Mouse (Mus musculus) midbrain, embryonic 12.5 days (tissue): ENCODE measurements around the gene Tmc6. TPM values are rescaled to one million over a fixed set of nuclear protein-coding genes. Genes with fewer than 3 reads are reported as not detected.

Experiments
- ATAC-seq: fragments of 200-750 bp; cut with Nextera tagmentation; 2 replicates; pipeline ENCODE4 v1.8.0; 2017; ENCODE audit warnings: low read depth, moderate TSS enrichment, moderate library complexity; ENCODE audit not compliant: low FRiP score
- H3K27ac ChIP-seq: fragments of 300-500 bp; sonication (generic); replicated peaks from 2 replicates; pipeline ENCODE4 v1.5.1; 2016; ENCODE audit warnings: mild to moderate bottlenecking
- H3K27me3 ChIP-seq: fragments of 300-500 bp; sonication (generic); 2 replicates; pipeline ENCODE4 v1.6.1; 2016; ENCODE audit warnings: mild to moderate bottlenecking
- H3K36me3 ChIP-seq: fragments of 300-500 bp; sonication (generic); 2 replicates; pipeline ENCODE4 v1.6.1; 2016
- H3K4me1 ChIP-seq: fragments of 300-500 bp; sonication (generic); 2 replicates; pipeline ENCODE4 v1.6.1; 2016
- H3K4me2 ChIP-seq: fragments of 300-500 bp; sonication (generic); replicated peaks from 2 replicates; pipeline ENCODE4 v1.6.1; 2016; ENCODE audit warnings: mild to moderate bottlenecking, moderate library complexity
- H3K4me3 ChIP-seq: fragments of 300-500 bp; sonication (generic); 2 replicates; pipeline ENCODE4 v1.5.1; 2016; ENCODE audit warnings: mild to moderate bottlenecking
- H3K9ac ChIP-seq: fragments of 300-500 bp; sonication (generic); replicated peaks from 2 replicates; pipeline ENCODE4 v1.6.1; 2016; ENCODE audit warnings: mild to moderate bottlenecking, moderate library complexity
- H3K9me3 ChIP-seq: fragments of 300-500 bp; sonication (generic); 2 replicates; pipeline ENCODE4 v1.6.1; 2016; ENCODE audit warnings: mild to moderate bottlenecking
- WGBS: fragments of 180-500 bp; shearing (Covaris S2); methylation state at CpG from one replicate; pipeline ENCODE4 v1.1.7; 2016; 5-methylcytosine and 5-hydroxymethylcytosine counted together
- polyA plus RNA-seq: library from polyadenylated mRNA; unstranded; fragments of >200 nt; fragmentation: Nextera tagmentation; extraction: Ambion mirVana; gene quantifications from 2 replicates; pipeline ENCODE4 v1.2.1, GENCODE M21; 2016

Tmc6 gene
- polyA plus RNA-seq, 1 experiment from 2014 or later: 6.6 TPM

DNA sequence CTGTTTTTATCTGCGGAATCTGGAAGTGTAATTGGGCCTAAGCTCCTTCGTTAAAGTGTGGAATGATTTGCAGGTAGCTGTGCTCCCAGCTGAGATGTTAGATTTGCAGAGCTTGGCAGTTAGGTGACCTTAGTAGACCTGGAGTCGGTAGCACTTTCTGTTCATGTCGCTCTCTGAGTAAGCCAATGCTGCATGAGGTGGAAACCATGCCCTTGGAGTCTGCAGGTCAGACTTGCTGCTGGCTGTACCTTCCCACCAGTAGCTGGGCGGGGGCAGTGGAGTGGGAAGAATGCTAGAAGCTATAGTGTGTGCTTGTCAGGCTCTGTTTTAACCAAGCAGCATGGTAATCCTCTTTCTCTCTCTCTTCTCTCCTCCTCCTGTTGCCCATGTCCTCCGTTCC lies 40.9 kb downstream of the Tmc6 start:
- no peak for ATAC-seq
- WGBS: 92% methylated on average over 6 of the region's 6 CpGs

DNA sequence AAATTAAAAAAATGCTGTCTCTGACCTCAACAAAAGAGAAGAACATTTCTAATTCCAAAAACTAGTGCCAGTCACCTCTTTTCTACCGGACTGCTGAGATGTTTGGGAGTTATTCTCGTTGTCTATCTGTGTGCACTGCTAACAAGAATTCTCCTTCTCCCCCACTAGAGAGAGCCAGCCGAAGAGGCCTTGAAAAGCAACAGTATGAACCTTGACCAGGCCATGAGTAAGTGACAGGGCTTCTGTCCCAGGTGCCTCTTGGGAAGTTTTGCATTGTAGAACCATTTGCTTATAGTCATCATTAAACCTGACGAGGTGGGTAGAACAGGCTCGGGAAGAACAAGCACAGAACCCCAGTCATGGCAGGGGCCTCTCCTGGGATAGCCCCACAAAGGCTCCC lies 43.9 kb downstream of the Tmc6 start:
- Histone ChIP-seq H3K36me3 (peaks cover 92% of the 10 kb centered on the region), H3K4me1 (no peaks in the 10 kb centered on the region), H3K27ac (no peak overlapping the region), H3K4me2 (no peak overlapping the region), H3K9ac (no peak overlapping the region), H3K4me3 (no peak overlapping the region), H3K9me3 (no peaks in the 10 kb centered on the region), H3K27me3 (no peaks in the 10 kb centered on the region)
- WGBS: 93% methylated on average over 5 of the region's 5 CpGs
- ATAC-seq: no peak

More for the DNA sequence above, 40.9 kb downstream of the Tmc6 start:
- peaks cover 99% of the 10 kb centered on the region for H3K36me3 ChIP-seq
- no peaks in the 10 kb centered on the region for H3K9me3 ChIP-seq
- no peak overlapping the region for H3K4me2 ChIP-seq
- no peaks in the 10 kb centered on the region for H3K27me3 ChIP-seq
- H3K27ac ChIP-seq: no peak overlapping the region
- no peak overlapping the region for H3K9ac ChIP-seq
- no peaks in the 10 kb centered on the region for H3K4me1 ChIP-seq
- no peak overlapping the region for H3K4me3 ChIP-seq

DNA sequence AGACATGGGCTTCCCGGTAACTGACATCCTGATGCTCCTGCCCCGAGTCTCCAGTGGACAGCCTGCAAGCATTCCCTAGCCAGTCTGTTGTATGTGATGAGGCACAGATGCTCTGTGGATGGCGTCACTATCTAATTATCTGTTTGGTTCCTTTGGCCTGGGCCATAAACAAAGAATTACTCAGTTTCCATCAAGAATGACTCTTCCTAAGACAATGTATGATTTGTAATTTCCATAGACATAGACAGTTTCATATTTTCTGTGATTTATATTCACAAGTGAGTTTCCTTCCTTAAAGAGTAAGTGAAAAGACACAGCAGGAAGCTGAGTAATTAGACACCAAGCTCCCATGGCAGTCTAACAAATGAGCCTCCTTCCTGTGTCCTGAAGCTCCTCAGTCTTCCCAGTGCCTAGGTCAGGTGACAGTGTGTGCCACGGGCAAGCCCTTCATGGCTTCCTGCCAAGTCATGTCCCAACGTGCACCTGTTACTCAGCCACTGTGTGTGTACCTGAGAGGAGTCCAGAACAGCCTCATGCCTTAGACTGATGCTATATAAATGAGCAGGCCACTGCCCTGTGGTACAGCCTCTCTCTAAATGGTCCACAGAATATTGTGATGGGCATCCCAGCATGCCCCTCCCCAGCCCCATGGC lies 45.8 kb downstream of the Tmc6 start:
- H3K9me3 ChIP-seq: no peaks in the 10 kb centered on the region
- WGBS: 84% methylated on average over 5 of the region's 5 CpGs
- ATAC-seq: no peak
- H3K4me2 ChIP-seq: no peak overlapping the region
- H3K27me3 ChIP-seq: no peaks in the 10 kb centered on the region
- no peaks in the 10 kb centered on the region for H3K4me1 ChIP-seq
- H3K27ac ChIP-seq: no peak overlapping the region
- no peak overlapping the region for H3K4me3 ChIP-seq
- H3K36me3 ChIP-seq: peaks cover 81% of the 10 kb centered on the region
- H3K9ac ChIP-seq: no peak overlapping the region

DNA sequence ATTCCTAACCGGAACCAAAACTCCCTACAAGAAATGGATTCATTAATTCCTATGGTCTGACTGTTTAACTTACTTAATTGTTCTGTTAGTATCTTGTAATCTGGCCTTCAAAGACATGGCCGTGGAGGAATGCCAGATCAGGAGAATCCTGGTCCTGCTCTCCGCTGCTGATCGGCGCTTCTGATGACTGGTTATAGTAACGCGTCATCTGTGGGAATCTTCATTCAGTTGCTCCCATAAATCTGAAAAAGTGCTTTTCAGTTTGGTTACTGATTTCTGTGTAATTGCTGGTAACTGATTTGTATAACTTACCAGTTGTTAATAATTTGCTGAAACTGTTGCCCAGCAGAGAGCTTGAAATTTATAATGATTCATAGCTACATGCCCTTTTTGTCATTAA lies 50.5 kb downstream of the Tmc6 start:
- peaks cover 34% of the 10 kb centered on the region for H3K36me3 ChIP-seq
- H3K4me2 ChIP-seq: no peak overlapping the region
- no peaks in the 10 kb centered on the region for H3K9me3 ChIP-seq
- no peak overlapping the region for H3K9ac ChIP-seq
- ATAC-seq: no peak
- H3K4me3 ChIP-seq: no peak overlapping the region
- no peak overlapping the region for H3K27ac ChIP-seq
- H3K4me1 ChIP-seq: no peaks in the 10 kb centered on the region
- no peaks in the 10 kb centered on the region for H3K27me3 ChIP-seq
- 97% methylated on average over 7 of the region's 7 CpGs for WGBS

DNA sequence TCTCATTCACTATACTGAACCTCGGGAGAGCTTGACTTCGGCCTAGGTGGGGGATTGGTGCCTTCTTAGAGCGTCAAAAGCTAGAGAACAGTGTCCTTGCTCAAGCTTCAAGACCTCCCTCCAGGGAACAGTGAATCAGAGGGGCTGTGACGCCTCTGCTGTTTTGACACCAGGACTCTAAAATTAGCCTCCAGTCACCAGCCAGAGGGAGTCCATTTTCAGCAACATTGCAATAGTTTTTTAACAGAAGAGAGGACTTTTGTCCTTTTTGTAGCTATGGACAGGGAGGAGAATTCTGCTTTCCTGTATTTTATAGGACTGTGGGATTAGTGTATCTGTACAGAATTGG lies 51.5 kb downstream of the Tmc6 start:
- Histone ChIP-seq H3K4me3 (no peak overlapping the region), H3K36me3 (peaks cover 24% of the 10 kb centered on the region), H3K4me1 (no peaks in the 10 kb centered on the region), H3K9me3 (no peaks in the 10 kb centered on the region), H3K9ac (no peak overlapping the region), H3K27me3 (no peaks in the 10 kb centered on the region), H3K4me2 (no peak overlapping the region), H3K27ac (no peak overlapping the region)
- WGBS: 85% methylated on average over 4 of the region's 4 CpGs
- no peak for ATAC-seq

DNA sequence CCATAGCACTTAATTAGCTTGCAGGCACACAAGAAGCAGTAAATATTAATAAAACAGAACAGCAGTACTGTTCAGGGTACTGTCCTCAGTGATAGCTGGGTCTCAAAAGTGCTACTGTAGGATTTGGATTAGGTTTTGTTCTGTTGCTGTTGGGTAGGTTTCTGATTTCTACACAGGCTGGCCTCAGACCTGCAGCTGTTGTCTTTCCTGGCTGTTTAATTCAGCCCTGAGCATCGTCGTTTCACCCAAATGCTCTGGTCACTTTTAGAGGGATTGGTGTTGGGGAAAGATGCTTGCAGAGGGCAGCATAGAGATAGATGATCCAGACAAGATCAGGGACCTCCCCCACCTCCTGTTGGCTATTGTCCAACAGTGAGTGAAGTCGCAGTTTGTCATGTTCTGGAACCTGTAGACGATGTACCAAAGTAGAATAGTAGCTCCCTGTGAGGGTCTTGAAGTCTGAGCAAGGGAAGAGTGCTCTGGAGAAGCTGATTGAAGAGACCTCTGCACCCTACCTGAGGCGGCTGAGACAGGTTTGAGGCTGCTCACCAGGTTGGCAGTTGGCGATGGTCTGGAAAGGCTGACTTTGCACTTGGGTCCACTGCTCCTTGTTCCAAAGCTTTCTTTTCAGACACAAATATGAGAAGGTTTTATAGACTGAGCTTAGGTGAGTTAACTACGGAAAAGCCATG lies 52.1 kb downstream of the Tmc6 start:
- H3K36me3 ChIP-seq: peaks cover 24% of the 10 kb centered on the region
- H3K9me3 ChIP-seq: no peaks in the 10 kb centered on the region
- 90% methylated on average over 7 of the region's 7 CpGs for WGBS
- no peaks in the 10 kb centered on the region for H3K4me1 ChIP-seq
- no peaks in the 10 kb centered on the region for H3K27me3 ChIP-seq
- no peak for ATAC-seq
- H3K4me2 ChIP-seq: no peak overlapping the region
- no peak overlapping the region for H3K4me3 ChIP-seq
- no peak overlapping the region for H3K9ac ChIP-seq
- H3K27ac ChIP-seq: no peak overlapping the region

DNA sequence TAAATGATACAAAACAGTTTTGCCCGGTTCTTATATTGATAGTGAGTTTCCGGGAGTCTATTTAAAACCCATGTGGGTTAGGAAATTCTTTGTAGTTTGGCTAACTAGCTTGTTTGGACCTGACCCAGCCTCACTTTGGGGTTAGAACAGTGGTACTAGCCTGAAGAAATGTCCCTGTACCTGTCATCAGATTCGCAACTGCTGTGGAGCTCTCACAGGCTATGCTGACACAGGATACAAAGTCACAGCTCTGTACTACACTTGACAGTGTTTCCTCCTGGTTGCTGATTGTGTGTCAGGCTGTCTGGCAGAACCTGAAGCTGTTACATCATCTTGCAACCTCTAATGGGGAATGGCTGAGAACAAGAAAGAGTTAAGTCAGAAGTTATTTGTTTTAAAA lies 52.7 kb downstream of the Tmc6 start:
- Histone ChIP-seq H3K9ac (no peak overlapping the region), H3K36me3 (peaks cover 25% of the 10 kb centered on the region), H3K27ac (no peak overlapping the region), H3K27me3 (no peaks in the 10 kb centered on the region), H3K9me3 (no peaks in the 10 kb centered on the region), H3K4me2 (no peak overlapping the region), H3K4me3 (no peak overlapping the region), H3K4me1 (no peaks in the 10 kb centered on the region)
- 94% methylated on average over 3 of the region's 3 CpGs for WGBS
- no peak for ATAC-seq

DNA sequence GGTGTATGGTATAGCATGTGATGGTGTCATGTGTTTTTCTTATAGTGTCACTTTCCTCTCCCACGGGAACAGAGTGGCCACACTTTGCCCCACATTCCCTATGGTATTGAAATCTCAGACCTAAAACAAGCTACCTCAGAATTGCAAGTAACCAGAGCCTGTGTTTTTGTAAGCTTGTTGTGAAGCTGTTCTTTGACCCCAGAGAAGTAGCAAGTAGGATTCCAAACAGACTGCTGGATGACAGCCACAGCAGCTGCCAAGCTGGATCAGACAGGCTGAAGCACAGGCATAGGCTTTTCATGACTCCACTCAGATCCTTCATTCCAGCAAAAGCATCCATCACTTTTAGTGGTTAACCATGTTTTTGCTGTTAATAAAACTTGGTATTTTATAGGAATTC lies 53.2 kb downstream of the Tmc6 start:
- H3K4me2 ChIP-seq: no peak overlapping the region
- H3K4me3 ChIP-seq: no peak overlapping the region
- H3K9ac ChIP-seq: no peak overlapping the region
- H3K27me3 ChIP-seq: no peaks in the 10 kb centered on the region
- WGBS: 85% methylated on average over 1 of the region's 1 CpGs
- ATAC-seq: no peak
- no peak overlapping the region for H3K27ac ChIP-seq
- no peaks in the 10 kb centered on the region for H3K4me1 ChIP-seq
- no peaks in the 10 kb centered on the region for H3K9me3 ChIP-seq
- H3K36me3 ChIP-seq: peaks cover 27% of the 10 kb centered on the region

DNA sequence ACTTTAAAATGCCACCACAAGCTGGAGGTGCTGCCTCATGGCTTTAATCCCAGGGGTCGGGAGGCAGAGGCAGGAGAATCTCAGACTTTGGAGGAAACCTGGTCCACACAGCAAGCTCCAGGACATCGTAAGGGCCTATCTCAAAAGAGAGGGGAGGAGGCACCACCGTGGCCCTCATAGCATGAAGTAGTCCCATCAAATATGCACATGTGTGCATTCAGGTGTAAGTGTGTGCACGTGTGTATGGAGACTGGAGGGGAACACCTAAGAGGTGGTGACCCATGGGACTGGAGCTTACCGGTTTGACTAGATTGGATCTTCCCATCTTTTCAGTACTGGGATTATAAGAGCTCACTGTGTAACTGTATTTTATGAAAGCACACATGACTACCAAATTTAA lies 53.8 kb downstream of the Tmc6 start:
- H3K4me1 ChIP-seq: no peaks in the 10 kb centered on the region
- H3K36me3 ChIP-seq: peaks cover 27% of the 10 kb centered on the region
- H3K4me3 ChIP-seq: no peak overlapping the region
- 90% methylated on average over 5 of the region's 5 CpGs for WGBS
- no peak overlapping the region for H3K4me2 ChIP-seq
- no peak overlapping the region for H3K27ac ChIP-seq
- H3K9ac ChIP-seq: no peak overlapping the region
- no peaks in the 10 kb centered on the region for H3K27me3 ChIP-seq
- H3K9me3 ChIP-seq: no peaks in the 10 kb centered on the region
- no peak for ATAC-seq

DNA sequence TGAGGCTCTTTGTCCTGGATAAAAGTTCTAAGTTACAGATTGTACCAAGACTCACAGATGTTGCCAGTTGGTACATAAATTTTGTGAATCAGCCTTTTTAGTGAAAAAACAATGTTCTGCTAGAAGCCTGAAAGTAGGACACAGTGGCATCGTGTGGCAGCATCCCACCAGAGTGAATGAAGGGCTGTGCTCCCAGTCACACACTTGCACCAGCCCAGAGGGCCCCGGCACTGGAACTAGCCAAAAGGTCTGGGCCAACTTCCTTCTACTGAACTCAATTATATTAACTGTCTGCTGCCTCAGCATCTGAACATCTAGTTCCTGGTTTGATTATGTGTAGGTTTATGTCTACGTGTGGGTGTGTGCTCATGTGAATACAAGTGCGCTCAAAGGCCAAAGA lies 55.0 kb downstream of the Tmc6 start:
- H3K4me1 ChIP-seq: no peaks in the 10 kb centered on the region
- H3K27ac ChIP-seq: no peak overlapping the region
- WGBS: 96% methylated on average over 4 of the region's 4 CpGs
- H3K36me3 ChIP-seq: peaks cover 31% of the 10 kb centered on the region
- no peak overlapping the region for H3K9ac ChIP-seq
- no peak overlapping the region for H3K4me3 ChIP-seq
- H3K9me3 ChIP-seq: no peaks in the 10 kb centered on the region
- ATAC-seq: no peak
- no peaks in the 10 kb centered on the region for H3K27me3 ChIP-seq
- H3K4me2 ChIP-seq: no peak overlapping the region

DNA sequence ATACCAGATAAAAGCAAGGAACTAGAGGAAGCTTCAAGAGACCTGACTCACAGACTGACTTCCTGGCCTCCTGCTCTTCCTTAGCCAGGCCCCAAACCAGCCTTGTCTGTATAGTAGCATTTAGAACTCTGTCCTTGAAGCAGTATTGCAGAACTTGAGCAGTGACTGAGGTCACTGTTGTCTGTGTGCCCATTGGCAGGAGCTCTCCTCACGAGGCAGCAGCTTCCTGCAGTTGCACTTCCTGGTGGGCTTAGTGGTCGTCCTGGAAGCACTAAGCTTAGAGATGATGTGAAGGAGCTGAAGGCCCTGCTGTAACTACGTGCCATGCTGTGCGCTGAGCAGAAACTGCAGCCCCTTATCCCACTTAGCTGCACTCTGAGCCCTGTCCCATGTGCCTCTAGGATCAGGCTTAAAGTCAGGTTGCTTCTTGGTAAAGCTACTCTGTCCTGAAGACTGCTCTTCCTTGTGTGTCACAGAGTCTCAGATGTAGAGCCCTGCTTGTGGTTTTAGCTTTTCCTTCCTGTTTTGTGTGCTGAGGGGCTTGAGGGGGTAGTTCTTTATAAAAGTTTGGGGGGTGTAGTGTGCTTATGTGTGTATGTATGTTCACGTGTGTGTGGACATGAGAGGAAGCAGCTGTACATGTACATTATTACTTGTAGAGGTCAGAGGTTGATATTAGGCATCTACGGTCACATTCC lies 57.2 kb downstream of the Tmc6 start:
- ATAC-seq: no peak
- H3K27me3 ChIP-seq: no peaks in the 10 kb centered on the region
- H3K9ac ChIP-seq: no peak overlapping the region
- H3K27ac ChIP-seq: no peak overlapping the region
- no peak overlapping the region for H3K4me2 ChIP-seq
- H3K9me3 ChIP-seq: no peaks in the 10 kb centered on the region
- no peaks in the 10 kb centered on the region for H3K4me1 ChIP-seq
- peaks cover 52% of the 10 kb centered on the region for H3K36me3 ChIP-seq
- WGBS: 85% methylated on average over 6 of the region's 6 CpGs
- H3K4me3 ChIP-seq: no peak overlapping the region

DNA sequence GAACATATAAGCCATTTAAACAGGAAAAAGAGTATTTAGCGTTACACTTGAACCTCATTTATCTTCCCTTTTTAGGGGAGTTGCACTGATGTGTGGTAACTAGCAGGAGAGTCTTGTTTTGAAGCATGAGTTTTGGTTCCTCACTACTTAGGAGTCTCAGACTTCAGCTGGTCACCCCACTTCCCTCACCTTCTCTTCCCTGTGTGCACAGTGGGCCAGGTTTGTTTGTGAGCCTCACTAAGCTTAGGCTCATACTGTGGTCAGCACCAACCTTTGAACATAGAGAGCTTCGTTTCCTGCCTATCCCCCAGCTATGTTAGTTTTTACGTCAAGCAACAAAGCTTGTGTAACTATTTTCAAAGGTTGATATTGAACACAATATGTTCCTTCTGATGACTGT lies 63.2 kb downstream of the Tmc6 start:
- 96% methylated on average over 3 of the region's 3 CpGs for WGBS
- no peak for ATAC-seq

More for the DNA sequence above, 63.2 kb downstream of the Tmc6 start:
- no peak overlapping the region for H3K9ac ChIP-seq
- no peaks in the 10 kb centered on the region for H3K9me3 ChIP-seq
- H3K4me1 ChIP-seq: no peaks in the 10 kb centered on the region
- H3K4me3 ChIP-seq: no peak overlapping the region
- no peak overlapping the region for H3K4me2 ChIP-seq
- no peaks in the 10 kb centered on the region for H3K27me3 ChIP-seq
- H3K36me3 ChIP-seq: peaks cover 94% of the 10 kb centered on the region
- H3K27ac ChIP-seq: no peak overlapping the region
